Mouse (Mus musculus): Measurements from ENCODE around the gene Ankef1. TPM values are rescaled to one million over a fixed set of nuclear protein-coding genes. Genes with fewer than 3 reads are reported as not detected.

Ankef1 gene
- total RNA-seq (2021): 1 to 10 TPM; 2.4 to 2.7 TPM
- long read RNA-seq, experiment 1: 0 reads
- long read RNA-seq, experiment 2: 0 reads

DNA sequence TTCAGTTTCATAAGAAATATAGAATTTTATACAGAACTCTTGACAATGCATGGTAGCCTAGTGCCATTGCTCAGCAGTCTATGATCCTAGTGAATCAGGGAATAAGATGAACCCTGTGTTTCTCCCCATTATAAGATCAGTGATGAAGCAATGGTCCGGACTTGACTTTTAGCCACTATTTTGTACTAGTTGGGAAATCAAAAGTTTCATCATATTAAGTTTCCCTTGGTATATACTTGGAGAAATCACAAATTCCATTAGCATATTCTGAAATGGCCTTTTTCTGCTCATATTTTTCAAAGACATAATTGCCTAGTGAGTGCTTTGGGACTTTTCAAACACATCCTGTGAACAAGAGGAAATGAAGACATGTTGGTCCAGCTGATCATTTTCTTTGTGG is at the start of gene Ankef1:
Ankef1 (plus strand) TSS at position 260 of the 400 bp plus-strand sequence.
- DNase-seq (ENCODE audit: low spot score in 2 of 2): no peak

DNA sequence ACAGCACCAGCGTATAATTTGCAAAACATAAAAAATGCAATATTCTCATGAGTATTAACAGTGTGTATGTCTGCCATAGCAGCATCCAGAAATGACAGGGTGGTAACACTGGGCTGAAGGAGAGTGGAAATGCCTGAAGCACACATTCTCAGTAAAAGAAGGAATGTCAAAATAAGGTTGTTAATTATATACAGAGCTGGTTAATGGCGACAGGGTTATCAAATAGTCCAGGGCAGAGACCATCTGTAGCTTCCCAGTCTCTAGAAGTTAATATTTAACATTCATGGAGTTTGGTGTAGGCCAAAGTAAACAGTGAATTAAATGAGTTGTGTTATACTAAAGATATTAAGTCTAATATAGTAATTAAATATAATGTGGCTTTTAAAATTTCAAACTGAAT is 45.2 kb upstream of the Ankef1 start:
- no peak for DNase-seq (ENCODE audit: low spot score in 2 of 2)

DNA sequence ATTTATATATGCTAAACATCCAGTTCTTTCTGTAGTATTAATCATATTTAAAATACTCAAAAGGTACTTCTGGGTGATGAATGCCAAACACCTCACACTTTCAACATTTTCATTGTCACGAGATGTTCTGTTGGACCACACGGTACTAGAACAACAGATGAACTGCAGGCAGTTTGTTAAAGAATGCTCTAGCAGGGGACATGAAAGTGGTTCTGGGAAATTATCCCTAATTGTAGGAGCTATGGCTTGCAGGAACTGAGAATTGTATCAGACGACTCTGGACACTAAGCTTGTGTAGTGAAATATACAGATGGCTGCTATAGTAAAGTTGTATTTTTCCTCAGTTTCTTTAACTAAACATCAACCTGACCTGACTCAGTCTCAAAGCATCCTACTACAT is 44.8 kb upstream of the Ankef1 start:
- DNase-seq (ENCODE audit: low spot score in 2 of 2): no peak

DNA sequence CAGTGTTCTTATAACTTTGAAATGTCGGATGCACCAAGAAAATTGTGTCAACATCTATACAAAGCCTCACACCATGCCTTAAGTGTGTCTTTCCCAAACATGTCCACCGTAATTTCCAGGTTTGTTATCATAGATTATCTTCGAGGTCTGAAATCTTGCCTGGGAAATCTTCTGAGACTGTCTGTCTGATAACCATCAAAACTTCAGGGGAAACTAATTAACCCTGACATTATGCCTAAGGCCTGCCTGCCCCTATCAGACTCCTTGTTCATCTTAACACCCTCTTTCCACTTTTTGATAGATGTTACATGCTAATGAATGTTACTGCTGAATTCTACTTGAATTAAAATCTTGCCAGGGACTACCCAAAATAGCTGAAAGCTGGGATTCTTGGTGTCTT is 24.1 kb upstream of the Ankef1 start:
- no peak for DNase-seq (ENCODE audit: low spot score in 2 of 2)

DNA sequence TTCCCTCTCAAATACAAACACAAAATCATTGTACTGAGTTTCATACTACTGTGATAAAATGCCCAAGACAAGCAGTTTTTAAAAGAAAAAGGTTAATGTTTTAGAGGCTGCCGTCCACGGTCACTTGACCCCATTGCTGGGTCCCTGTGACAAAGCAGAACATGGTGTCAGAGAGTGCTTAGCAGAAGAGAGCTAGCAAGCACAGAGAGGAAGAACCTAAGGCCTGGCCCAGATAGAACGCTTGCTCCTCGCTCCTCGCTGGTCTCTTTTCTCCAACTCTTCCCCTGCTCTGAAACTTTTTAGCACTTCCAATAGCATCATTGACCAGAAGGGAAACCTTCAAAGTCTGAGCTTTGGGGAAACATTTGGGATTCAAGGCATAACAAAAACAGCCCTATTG is 19.4 kb upstream of the Ankef1 start:
- no peak for DNase-seq (ENCODE audit: low spot score in 2 of 2)

DNA sequence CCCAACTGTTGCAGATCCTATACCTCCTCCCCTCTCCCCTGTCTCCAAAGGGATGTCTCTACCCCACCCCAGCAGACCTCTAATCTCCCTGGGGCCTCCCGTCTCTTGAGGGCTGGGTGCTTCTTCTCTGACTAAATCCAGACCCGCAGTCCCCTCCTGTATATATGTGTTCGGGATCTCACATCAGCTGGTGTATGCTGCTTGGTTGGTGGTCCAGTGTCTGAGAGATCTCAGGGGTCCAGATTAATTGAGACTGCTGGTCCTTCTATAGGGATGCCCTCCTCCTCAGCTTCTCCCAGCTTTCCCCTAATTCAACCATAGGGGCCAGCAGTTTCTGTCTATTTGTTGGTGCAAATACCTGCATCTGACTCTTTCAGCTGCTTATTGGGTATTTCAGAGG is 18.7 kb upstream of the Ankef1 start:
- no peak for DNase-seq (ENCODE audit: low spot score in 2 of 2)

DNA sequence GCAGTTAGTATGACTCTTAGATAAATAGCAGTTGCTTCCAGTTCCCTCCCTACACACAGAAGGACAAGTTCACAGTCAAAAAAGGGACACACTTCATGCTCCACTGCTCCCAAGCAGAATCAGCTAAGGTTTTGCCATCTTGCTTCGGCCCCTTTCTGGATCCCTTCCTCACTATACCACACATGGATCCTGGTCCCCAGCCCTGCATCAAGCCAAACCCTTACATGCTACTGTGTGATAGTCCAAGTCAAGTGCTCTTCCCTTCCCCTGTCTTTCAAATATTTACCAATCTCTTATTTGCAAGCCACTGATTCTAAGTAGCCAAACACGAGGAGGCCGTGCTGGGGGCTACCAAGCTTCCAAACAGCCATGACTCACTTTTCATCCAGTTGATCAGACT is 16.8 kb upstream of the Ankef1 start:
- DNase-seq (ENCODE audit: low spot score in 2 of 2): no peak

DNA sequence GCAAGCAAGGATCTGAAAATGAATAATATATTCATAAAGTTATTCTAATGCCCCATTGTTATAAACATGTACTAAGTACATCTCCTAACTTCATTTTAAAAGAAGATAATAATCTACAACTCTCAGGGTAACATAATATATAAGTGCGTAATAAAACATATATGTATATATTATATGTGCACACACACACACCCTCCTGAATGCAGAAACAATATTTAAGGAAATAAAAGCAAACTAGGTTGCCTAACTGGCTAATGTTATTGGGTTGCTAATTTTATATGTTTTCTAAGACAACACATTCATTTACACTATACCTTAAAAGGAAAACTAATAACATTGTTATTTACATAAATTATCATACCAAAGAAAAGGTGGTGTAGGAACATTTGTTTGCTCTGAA is 16.3 kb upstream of the Ankef1 start:
- DNase-seq (ENCODE audit: low spot score in 2 of 2): no peak

DNA sequence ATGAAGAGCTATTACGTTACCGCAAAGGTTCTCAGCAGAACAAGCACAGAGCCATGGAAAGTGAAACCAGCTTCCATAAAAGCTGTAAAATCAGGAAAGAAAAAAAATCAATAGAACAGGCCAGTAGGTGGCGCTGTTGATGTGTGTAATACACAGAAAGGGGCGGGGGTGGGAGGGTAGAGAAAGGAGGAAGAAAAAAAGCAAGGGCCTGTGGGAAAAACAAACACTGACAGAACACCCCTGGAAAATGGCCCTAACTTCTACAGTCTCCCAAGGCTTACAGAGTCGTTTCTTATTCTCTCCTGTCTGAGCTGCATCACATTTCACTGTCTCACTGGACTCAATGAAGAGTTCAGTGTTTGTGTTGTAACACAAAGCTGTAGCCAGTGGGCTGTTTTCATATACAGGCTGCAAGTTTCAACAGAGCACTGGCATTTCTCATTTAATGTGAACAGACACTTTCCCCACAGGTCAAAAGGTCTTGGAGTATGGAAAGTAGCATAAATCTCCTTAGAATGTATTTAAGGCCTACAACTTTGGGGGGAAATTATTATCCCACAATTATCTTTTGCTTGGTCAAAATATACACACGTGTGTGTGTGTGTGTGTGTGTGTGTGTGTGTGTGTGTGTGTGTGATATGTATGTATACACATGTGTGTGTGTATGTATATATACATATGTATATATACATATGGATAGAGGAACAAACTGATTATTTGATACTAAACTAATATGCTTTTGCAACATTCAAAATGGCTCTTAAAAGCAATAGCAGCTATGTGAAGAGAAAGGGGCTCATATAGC is 15.7 kb upstream of the Ankef1 start:
- peak; percentile 9 to 24 for DNase-seq (ENCODE audit: low spot score in 2 of 2)

DNA sequence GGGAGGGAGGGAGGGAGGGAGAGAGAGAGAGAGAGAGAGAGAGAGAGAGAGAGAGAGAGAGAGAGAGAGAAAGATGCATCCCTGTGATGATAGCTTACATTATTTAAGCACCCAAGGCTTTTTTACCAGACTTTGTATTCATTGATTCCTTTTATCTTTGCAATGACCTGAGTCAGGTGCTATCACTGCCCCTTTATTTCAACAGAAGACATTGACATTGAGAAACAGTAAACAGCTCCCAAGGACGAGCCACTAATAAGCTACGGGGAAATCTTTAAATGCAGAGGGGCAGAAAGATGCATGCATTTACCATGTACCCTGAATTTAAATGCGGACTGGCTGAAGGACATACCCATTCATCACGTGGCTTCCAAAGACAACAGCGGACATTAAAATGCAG is 14.7 kb upstream of the Ankef1 start:
- DNase-seq (ENCODE audit: low spot score in 2 of 2): no peak

DNA sequence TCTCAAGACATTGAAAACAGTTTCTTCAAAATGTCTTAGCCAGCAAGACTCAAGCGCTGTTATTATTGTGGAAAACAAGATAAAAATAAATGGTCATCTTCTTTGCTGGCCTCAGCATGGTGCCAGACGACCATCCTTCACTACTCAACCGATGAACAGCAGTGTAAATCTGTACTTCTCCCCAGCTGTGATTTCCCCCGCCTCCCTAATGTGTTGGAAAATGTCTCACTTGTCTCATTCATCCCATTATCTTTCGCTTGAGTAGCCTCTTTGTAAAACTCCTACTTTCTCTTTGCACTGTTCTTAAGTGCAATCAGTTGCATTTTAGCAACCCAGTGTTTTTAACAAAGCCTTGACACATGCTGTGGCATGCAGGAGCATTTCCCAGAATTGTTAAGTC is 9.4 kb downstream of the Ankef1 start:
- no peak for DNase-seq (ENCODE audit: low spot score in 2 of 2)

DNA sequence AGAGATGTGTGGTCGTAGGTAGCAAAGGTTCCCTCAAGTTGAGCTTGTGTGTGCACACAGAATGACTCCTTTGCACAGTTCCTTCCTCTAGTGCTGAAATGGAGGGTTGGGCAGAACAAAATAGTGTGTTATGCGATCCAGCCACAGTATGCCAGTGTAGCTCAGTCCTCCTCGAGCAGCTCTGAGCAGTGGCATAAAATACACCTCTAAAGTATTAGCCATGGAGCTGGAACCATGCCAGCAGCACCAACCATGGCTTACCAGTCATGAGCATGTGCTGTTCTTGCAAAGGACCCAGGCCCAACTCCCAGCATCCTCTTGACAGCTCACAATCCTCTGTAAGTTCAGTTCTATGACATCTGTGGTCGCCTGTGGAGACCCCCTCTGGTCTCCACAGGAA is 10.0 kb downstream of the Ankef1 start:
- no peak for DNase-seq (ENCODE audit: low spot score in 2 of 2)

DNA sequence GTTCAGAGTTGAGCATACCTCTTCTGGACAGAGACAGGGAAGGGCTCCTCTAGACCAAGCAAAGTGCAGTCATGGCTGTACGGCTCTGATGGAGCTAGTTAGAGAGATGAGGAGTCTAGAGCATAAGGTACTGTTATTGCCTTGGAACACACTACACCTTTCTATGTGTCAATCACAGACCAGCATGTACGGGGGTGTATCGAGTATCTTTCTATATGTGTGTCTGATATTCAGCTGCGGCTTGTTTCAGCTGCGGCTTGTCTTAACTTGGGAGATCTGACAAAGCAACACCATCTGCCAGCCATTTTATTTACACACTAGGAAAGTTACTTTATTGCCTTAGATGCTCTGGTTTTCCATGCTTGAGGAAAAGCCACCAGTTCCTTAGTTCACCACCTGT is 11.1 kb downstream of the Ankef1 start:
- no peak for DNase-seq (ENCODE audit: low spot score in 2 of 2)

DNA sequence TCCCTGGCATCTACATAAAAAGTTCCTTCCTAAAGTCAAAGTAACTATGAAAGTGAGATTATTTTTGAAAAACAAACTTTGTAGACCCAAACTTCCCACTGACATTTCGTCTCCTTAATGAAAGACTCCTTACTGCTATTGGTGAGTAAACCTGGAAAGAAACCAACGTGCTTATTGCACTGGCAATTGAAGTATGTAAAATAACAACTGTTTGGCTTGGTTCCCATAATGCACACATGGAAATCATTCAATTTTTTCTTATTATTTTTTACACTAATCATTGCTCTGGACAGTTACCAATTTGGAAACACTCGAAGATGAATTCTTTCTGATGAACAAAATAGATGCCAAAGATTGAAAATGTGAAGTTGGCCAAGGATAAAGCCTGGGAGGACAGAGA is 12.1 kb downstream of the Ankef1 start:
- no peak for DNase-seq (ENCODE audit: low spot score in 2 of 2)

DNA sequence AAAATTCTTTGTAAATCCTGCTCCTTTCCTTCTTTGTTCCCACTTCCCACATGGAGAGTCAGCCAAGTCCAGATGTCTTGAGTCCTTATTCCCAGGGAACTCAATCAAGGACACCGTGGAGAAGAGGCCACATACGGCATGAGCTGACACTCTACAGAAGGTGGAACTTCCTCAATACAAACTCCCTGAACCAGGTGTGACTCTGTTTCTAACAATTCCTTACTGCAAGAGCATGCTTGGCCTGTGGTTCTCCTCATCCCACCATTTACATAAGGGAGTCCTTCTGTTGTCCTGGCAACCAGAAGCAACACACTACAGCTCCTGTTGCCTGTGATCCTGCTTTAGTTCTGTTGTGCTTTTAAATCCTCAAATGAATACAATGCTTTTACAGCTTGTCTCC is 13.8 kb downstream of the Ankef1 start:
- DNase-seq (ENCODE audit: low spot score in 2 of 2): no peak

DNA sequence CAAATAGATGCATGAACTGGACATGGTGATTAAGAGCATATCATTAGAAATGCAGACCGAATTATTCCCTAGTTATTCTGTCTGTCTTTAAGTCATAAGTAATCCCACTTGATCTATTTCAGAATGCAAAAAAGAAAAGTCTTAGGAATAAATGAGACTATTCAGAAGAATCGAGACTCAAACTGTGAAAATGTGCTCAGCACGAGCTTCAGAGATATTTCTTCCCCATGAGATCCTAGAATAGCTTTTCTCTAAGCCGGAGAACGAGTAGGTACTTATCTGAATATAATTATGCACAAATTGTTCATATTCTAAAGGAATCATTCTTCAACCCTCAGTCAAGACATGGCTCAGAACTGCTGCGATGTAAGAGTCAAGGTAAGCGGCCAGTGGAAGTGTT is 27.2 kb downstream of the Ankef1 start:
- DNase-seq (ENCODE audit: low spot score in 2 of 2): no peak

DNA sequence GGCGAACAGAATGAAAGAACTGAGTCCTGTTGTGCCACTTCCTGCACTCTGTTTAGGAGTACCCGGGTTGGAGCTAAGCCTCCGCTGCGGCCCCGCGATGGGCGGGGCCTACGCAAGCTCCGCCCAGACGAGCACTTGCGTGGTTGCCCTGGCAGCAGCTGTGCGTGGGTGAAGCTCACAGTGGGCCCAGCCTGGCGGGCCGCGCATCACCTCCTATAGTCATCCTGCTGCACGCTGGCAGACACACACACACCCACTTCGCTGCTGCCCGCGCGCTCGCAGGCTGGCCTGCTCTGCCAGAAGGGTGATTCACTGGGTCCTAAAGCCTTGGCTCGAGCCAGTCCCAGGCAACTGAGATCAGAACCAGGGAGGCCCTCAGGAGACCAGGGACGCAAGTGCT is 30.3 kb downstream of the Ankef1 start:
- DNase-seq (ENCODE audit: low spot score in 2 of 2): peak; percentile 48 to 62

DNA sequence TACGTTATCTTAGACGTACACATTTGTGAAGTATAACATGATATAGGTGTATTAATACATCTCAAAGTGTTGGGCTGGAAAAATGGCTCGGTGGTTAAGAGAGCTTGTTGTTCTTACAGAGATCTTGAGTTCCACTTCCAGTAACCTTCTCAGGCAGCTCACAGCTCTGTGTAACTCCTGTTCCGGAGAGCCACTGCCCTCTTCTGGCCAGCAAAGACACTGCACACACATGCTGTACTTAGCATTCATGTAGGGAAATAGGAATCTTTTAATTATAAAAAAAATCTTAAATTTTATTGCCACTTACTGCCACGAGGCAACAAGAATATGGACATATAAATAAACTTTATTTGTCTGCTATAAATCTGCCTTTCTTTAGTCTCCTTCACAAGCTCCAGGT is 56.3 kb downstream of the Ankef1 start:
- DNase-seq (ENCODE audit: low spot score in 2 of 2): no peak

DNA sequence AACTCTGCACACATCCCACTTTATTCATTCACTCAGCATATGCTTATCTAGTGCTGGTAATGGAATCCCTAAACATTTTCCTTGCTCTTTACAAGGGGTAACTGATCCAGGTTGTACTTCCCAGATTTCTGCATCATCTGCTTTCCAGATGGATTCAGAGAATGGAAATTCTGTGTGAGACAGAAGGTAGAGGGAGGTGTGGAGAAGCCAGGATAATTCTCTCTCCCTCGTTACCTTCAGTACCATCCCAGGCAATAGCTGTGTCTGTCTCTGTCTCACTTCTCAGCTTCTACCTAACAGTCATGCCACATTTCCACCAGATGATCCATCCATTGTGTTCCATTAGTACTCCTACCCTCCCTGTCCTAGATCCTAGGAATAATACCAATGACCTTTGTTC is 60.6 kb downstream of the Ankef1 start:
- no peak for DNase-seq (ENCODE audit: low spot score in 2 of 2)

DNA sequence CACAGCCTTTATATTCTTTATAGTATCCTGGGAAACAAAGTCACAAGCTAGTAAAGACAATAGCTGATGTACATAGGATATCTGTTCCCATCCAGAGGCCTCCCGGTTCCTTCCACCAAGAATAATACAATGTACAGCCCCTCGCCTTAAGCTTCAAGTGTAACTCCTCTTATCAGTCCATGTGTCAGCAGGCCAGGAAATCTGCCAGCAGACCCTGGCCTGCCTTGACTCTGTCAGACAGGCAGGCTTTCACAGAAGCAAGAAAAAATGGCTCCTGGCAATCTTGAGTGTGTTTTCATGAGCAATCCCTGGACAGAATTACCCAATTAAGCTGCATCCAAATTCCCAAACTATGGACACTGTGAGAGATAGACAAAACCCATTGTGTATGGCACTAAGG is 69.1 kb downstream of the Ankef1 start:
- DNase-seq (ENCODE audit: low spot score in 2 of 2): no peak

DNA sequence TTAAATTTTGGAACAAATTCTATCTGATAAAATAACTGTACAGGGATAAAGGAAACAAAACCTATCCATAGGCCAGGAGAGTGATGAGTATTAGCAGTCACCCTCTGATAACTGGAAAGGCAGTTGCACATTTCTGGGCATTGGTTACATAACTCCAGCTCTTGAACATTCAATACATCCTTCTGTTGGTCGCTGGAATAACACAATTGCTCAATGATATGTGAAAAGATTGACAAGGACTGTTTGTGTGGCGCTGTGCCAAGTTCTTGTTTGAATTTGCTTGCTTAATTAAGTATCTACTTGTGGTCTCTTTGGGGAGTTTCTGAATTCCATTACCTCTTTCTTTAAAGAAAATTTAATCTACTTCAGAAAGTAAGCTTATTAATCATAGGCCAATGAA is 81.1 kb downstream of the Ankef1 start:
- no peak for DNase-seq (ENCODE audit: low spot score in 2 of 2)

DNA sequence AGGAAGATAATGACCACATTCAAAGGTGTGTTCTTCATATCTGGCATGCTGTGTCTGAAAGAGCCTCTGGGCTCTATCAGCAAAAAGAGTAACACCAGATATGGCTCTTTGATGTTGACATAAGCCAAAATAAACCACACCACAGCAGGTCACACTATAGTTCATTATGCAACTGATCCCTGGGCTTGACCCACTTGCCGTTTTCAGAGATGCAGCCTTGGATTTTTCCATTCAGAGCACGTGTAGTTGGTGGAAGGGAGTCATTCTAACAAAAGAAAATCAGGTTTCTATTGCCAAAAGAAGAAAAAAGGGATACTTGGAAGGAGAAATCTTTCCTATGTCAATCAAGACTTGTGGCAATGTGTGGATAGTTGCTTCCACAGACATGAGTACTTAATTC is 87.1 kb downstream of the Ankef1 start:
- DNase-seq (ENCODE audit: low spot score in 2 of 2): no peak

DNA sequence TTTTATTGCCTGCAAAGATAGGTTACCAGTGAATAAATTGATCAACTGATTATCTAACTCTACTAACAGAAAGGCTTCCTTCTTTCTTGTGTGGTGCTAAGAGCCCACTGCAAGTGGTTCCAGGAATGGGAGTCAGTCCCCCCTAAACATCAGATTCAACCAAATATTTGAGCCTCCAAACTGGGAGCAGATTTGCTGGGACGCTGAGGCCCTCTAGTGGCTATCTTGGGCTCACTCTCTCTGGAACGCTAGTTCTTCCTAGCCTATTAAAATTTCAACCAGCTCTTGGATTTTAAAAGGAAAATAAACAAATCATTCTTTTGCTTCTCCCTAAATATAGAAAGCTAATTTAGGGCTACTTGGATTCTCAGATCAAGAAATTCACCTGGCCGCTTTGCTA is 94.7 kb downstream of the Ankef1 start:
- no peak for DNase-seq (ENCODE audit: low spot score in 2 of 2)

DNA sequence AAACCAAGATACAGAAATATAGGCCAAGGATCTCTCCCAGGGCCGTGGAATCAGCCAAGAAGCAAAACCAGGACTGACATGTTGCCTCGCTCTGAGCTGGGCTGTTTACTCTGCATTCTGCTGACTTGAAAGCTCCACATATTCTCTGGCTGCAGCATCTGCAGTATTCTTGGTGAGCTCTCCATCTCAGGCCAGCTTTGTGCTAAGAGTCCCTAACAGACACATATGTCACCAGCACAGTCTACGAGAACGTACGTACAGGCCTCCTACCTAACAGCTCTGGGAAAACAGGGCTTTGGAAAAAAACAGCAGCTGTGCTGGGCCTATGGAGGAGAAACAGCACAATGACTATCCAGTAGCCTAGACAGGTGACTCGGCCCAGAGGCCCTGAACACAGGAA is 97.0 kb downstream of the Ankef1 start:
- no peak for DNase-seq (ENCODE audit: low spot score in 2 of 2)

Measured in adrenal gland, postnatal 4 days (tissue).